Mouse (Mus musculus) liver, embryonic 15.5 days (tissue): ENCODE data around the gene Adgrf4. TPM values are rescaled to one million over a fixed set of nuclear protein-coding genes. Genes with fewer than 3 reads are reported as not detected.

Experiments used
- ATAC-seq: fragments of 200-750 bp; cut with Nextera tagmentation; 2 replicates; pipeline ENCODE4 v1.8.0; 2017; ENCODE audit warnings: moderate number of reproducible peaks, mild to moderate bottlenecking, moderate library complexity; ENCODE audit not compliant: insufficient read depth
- H3K27ac ChIP-seq: fragments of 300-500 bp; sonication (generic); replicated peaks from 2 replicates; pipeline ENCODE4 v1.5.1; 2015; ENCODE audit warnings: mild to moderate bottlenecking, inconsistent platforms
- H3K27me3 ChIP-seq: fragments of 300-500 bp; sonication (generic); 2 replicates; pipeline ENCODE4 v1.6.1; 2015; ENCODE audit warnings: mild to moderate bottlenecking, inconsistent platforms
- H3K36me3 ChIP-seq: fragments of 300-500 bp; sonication (generic); replicated peaks from 2 replicates; pipeline ENCODE4 v1.6.1; 2015; ENCODE audit warnings: moderate library complexity, mild to moderate bottlenecking, inconsistent platforms
- H3K4me1 ChIP-seq: fragments of 300-500 bp; sonication (generic); replicated peaks from 2 replicates; pipeline ENCODE4 v1.6.1; 2015; ENCODE audit warnings: inconsistent platforms
- H3K4me2 ChIP-seq: fragments of 300-500 bp; sonication (generic); 2 replicates; pipeline ENCODE4 v1.6.1; 2015; ENCODE audit warnings: moderate library complexity, mild to moderate bottlenecking, inconsistent platforms
- H3K4me3 ChIP-seq: fragments of 300-500 bp; sonication (generic); replicated peaks from 2 replicates; pipeline ENCODE4 v1.5.1; 2015; ENCODE audit warnings: mild to moderate bottlenecking, inconsistent platforms
- H3K9ac ChIP-seq: fragments of 300-500 bp; sonication (generic); 2 replicates; pipeline ENCODE4 v1.6.1; 2015; ENCODE audit warnings: moderate library complexity, mild to moderate bottlenecking, inconsistent platforms
- H3K9me3 ChIP-seq: fragments of 300-500 bp; sonication (generic); replicated peaks from 2 replicates; pipeline ENCODE4 v1.6.1; 2016; ENCODE audit warnings: inconsistent platforms
- WGBS: fragments of 180-500 bp; shearing (Covaris S2); methylation state at CpG from one replicate; pipeline ENCODE4 v1.1.7; 2015; ENCODE audit warnings: mixed read lengths; ENCODE audit not compliant: insufficient replicate concordance; 5-methylcytosine and 5-hydroxymethylcytosine counted together
- polyA plus RNA-seq: library from polyadenylated mRNA; unstranded; fragments of >200 nt; fragmentation: Nextera tagmentation; extraction: Ambion mirVana; gene quantifications from 2 replicates; pipeline ENCODE4 v1.2.1, GENCODE M21; 2015

Adgrf4 gene
- polyA plus RNA-seq, 1 experiment from 2014 or later = not detected

DNA sequence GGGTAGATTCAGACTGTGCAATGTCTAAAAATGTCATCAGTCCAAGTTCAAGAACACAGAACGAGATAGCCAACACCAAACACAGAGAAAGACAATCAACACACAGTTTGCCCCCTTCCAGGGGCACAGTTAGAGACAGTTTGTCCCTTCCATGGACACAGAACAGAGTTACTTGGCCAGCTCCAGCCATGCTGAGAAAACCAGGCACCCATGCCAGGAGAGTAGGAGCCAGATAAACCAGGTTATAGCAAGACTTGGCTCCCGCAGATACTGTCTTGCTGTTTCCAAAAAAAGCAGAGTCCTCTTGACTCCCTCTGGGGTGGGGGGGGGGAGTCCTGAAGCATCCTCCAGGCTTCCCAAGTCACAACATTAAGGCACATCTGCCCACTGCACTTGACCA, 61.9 kb downstream of the Adgrf4 start:
- ATAC-seq = no peak

DNA sequence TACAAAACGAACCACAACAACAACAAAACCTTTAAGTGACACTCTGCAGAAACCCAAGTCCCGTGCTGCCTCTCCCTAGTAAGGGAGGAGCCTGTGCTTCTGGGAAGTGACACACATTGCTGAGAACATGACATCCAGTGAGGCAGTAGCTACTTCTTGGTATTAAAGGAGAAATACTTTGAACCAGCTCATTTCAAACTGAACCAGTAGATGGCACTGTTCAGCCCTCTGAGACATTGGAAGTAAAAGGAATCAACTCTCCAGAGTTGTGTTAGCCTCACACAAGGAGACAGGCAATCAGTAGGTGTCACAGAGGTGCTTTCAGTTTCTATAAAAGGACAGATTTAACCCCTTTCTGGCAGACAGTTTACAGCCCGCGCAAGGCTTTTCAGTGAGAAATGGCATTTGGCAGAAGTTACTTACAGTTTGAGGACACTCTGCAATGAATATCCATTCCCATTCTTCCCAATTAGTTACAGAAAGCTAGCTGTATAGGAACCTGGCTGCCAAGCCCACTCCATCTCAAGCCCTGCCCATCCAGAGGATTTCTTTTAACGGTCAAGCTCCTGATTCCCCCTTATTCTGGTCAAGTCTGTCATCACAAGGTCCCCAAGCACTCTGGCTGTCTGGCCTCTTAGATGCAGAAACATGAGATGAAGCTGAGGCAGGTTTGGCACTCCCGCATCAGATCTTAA, 78.9 kb downstream of the Adgrf4 start:
- ATAC-seq = no peak
- Histone ChIP-seq H3K27ac (no peak overlapping the region), H3K9ac (no peak overlapping the region), H3K4me1 (no peaks in the 10 kb centered on the region), H3K4me2 (no peak overlapping the region), H3K27me3 (no peaks in the 10 kb centered on the region), H3K4me3 (no peak overlapping the region), H3K9me3 (no peaks in the 10 kb centered on the region), H3K36me3 (no peaks in the 10 kb centered on the region)
- 28% methylated on average over 6 of the region's 6 CpGs for WGBS

More for the DNA sequence above, 61.9 kb downstream of the Adgrf4 start:
- Histone ChIP-seq H3K9ac (no peak overlapping the region), H3K9me3 (no peaks in the 10 kb centered on the region), H3K36me3 (no peaks in the 10 kb centered on the region), H3K27me3 (no peaks in the 10 kb centered on the region), H3K27ac (no peak overlapping the region), H3K4me3 (no peak overlapping the region), H3K4me1 (no peaks in the 10 kb centered on the region), H3K4me2 (no peak overlapping the region)
- WGBS = 72% methylated on average over 2 of the region's 2 CpGs

- H3K9ac ChIP-seq = no peak within 1 kb of the TSS
- no peaks in the 10 kb centered on the region for H3K27me3 ChIP-seq
- H3K4me2 ChIP-seq = no peak within 1 kb of the TSS
- 63% methylated on average over 8 of the region's 8 CpGs for WGBS
- H3K36me3 ChIP-seq = no peaks in the 10 kb centered on the region
- ATAC-seq = no peak
- no peak within 1 kb of the TSS for H3K27ac ChIP-seq
- no peak within 1 kb of the TSS for H3K4me3 ChIP-seq
- no peaks in the 10 kb centered on the region for H3K9me3 ChIP-seq
- H3K4me1 ChIP-seq = no peaks in the 10 kb centered on the region
Measured at GRCm38 (mm10) chr17:42611295-42611694, 80.8 kb downstream of the Adgrf4 start, which contains the start of gene Opn5. Opn5 (minus strand) TSS chr17:42611395.

DNA sequence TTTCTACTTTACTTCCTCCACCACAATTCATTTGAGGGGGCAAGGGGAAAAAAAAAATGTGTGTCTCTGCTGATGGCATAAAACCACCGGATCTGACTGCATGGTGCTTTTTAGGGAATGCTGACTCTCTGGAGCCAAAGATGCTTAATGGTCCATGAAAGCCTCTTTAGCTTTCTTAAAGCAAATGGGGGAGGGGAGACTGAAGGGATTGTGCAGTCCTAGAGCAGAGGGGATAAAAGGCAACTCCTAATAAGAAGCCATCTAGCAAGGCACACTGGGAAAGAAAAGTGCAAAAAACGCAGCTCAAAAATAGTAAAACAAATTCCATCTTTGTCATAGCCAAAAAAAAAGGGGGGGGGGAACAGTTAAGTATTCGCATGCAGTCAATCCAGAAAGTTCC, 83.8 kb downstream of the Adgrf4 start:
- Histone ChIP-seq H3K4me1 (no peaks in the 10 kb centered on the region), H3K27ac (no peak overlapping the region), H3K36me3 (no peaks in the 10 kb centered on the region), H3K9me3 (no peaks in the 10 kb centered on the region), H3K4me3 (no peak overlapping the region), H3K9ac (no peak overlapping the region), H3K4me2 (no peak overlapping the region), H3K27me3 (no peaks in the 10 kb centered on the region)
- ATAC-seq = no peak
- WGBS = 49% methylated on average over 3 of the region's 3 CpGs

Other genes starting within 250 kb of the Adgrf4 start
- not detected in 2 replicates for gene Opn5, start 80.9 kb downstream of the Adgrf4 start, polyA plus RNA-seq
- not detected in 2 replicates for gene Adgrf2, start 49.9 kb upstream of the Adgrf4 start, polyA plus RNA-seq
- gene Cd2ap, start 184.4 kb upstream of the Adgrf4 start, polyA plus RNA-seq = 7.9 and 8.5 TPM in 2 replicates